Mouse (Mus musculus) brain, embryonic 14.5 days (tissue): Measurements from ENCODE around the gene Dnal4.

Source experiments
- CTCF ChIP-seq: fragments of 200-500 bp; IDR thresholded peaks from 2 replicates; pipeline ENCODE4 v1.5.1; 2012; ENCODE audit warnings: inconsistent platforms, mild to moderate bottlenecking, moderate library complexity, borderline replicate concordance; ENCODE audit not compliant: insufficient read depth, insufficient read length; ENCODE audit errors: extremely low read depth
- POLR2A ChIP-seq: fragments of 200-500 bp; IDR thresholded peaks from 2 replicates; pipeline ENCODE4 v1.6.1; 2012; ENCODE audit warnings: mild to moderate bottlenecking, inconsistent platforms, borderline replicate concordance; ENCODE audit not compliant: poor library complexity, insufficient read depth, insufficient read length, severe bottlenecking; ENCODE audit errors: extremely low read depth

GRCm38 (mm10) chr15:79765361-79765760, 12.3 kb downstream of the Dnal4 start:
- TF ChIP-seq CTCF (no peak), POLR2A (no peak)
